Mouse (Mus musculus) T-helper 17 cell (primary cell): Measurements from ENCODE around the gene Prmt7.

Experiments used
- in situ Hi-C, 2 experiments: fragments of 300-600 bp; cut with MboI, MseI; formaldehyde crosslinking; loops; 1 replicate in 1 of 2; 2 replicates in 1 of 2; pipeline ENCODE4 v1.15.1; 2025; ENCODE audit warnings: high pct_unique_total_duplicates in 2 of 2

Gene Prmt7

GRCm38 (mm10) chr8:106288732-106289131 is 78.0 kb downstream of the Prmt7 start:
- in situ Hi-C loops: no loop called here

- in situ Hi-C loops: no loop called here
Measured at GRCm38 (mm10) chr8:106289464-106289863, 78.7 kb downstream of the Prmt7 start.

GRCm38 (mm10) chr8:106292484-106293396 is 82.0 kb downstream of the Prmt7 start:
- in situ Hi-C loops: no loop called here

- in situ Hi-C loops: no loop called here
Measured at GRCm38 (mm10) chr8:106298261-106298660, 87.5 kb downstream of the Prmt7 start.

- in situ Hi-C loops: no loop called here
Measured at GRCm38 (mm10) chr8:106298846-106299245, 88.1 kb downstream of the Prmt7 start.

- in situ Hi-C loops: no loop called here
Measured at GRCm38 (mm10) chr8:106299686-106300085, 89.0 kb downstream of the Prmt7 start.

- in situ Hi-C loops: no loop called here
Measured at GRCm38 (mm10) chr8:106300739-106301715, 90.3 kb downstream of the Prmt7 start.
